Comparison of ENCODE assay signal across 8 mouse cellular contexts in genomic region chr12:84876481-84877121, GRCm38 (mm10). TPM values are rescaled to one million over a fixed set of nuclear protein-coding genes. Genes with fewer than 3 reads are reported as not detected.
DNase-seq lines count a peak whose midpoint lies in the region; ATAC-seq and TF ChIP-seq lines count a peak whose summit lies in the region.

Gene Ltbp2 (minus strand): TSS chr12:84876532.

- peak within 1 kb of the TSS; percentile 69 for H3K4me2 ChIP-seq in embryonic facial prominence, embryonic 15.5 days (replicated peaks)
- peak within 1 kb of the TSS; percentile 41 for H3K4me2 ChIP-seq in kidney, embryonic 14.5 days (replicated peaks; ENCODE audit: low read depth, low read length)
- peak within 1 kb of the TSS; percentile 65 for H3K4me2 ChIP-seq in limb, embryonic 15.5 days

- no peak for TF ChIP-seq POLR2A in bone marrow, adult 2 months (IDR thresholded peaks at IDR 0.05; ENCODE audit: borderline replicate concordance, control insufficient read depth, low read depth, low read length)

- H3K4me1 ChIP-seq in bone marrow, adult 2 months (ENCODE audit: control insufficient read depth, insufficient read depth, low read length): no peaks in the 10 kb centered on the region
- peaks cover 30% of the 10 kb centered on the region for H3K4me1 ChIP-seq in embryonic facial prominence, embryonic 15.5 days
- peaks cover 11% of the 10 kb centered on the region; the same call in 1 of the 2 replicates for H3K4me1 ChIP-seq in kidney, embryonic 14.5 days (ENCODE audit: control insufficient read depth, insufficient read depth, low read length)
- peaks cover 34% of the 10 kb centered on the region for H3K4me1 ChIP-seq in limb, embryonic 15.5 days

- DNase-seq in 3T3-L1 (ENCODE audit: low read depth, low spot score): peak; percentile 92
- peak; percentile 34 to 53 for DNase-seq in heart, adult 9 months (ENCODE audit: low spot score in 2 of 2)
- DNase-seq in monocyte, adult 2 months (ENCODE audit: low read depth in 1 of 2, low spot score in 2 of 2): peak; percentile 68 to 81
- peak; percentile 83 to 91 for DNase-seq in spleen, postnatal 14 days (ENCODE audit: low spot score in 2 of 2)

- H3K27me3 ChIP-seq in embryonic facial prominence, embryonic 15.5 days: peaks cover 53% of the 10 kb centered on the region
- H3K27me3 ChIP-seq in kidney, embryonic 14.5 days (ENCODE audit: control insufficient read depth, insufficient read depth, low read length): peaks cover 38% of the 10 kb centered on the region
- peaks cover 60% of the 10 kb centered on the region for H3K27me3 ChIP-seq in limb, embryonic 15.5 days

- no peak within 1 kb of the TSS for H3K4me3 ChIP-seq in bone marrow, adult 2 months (replicated peaks; ENCODE audit: control insufficient read depth, low read depth, low read length)
- peak within 1 kb of the TSS; percentile 42 for H3K4me3 ChIP-seq in embryonic facial prominence, embryonic 15.5 days (replicated peaks)
- peak within 1 kb of the TSS; percentile 38 for H3K4me3 ChIP-seq in kidney, embryonic 14.5 days (ENCODE audit: low read length)
- H3K4me3 ChIP-seq in limb, embryonic 15.5 days: peak within 1 kb of the TSS; percentile 45

- TF ChIP-seq CTCF in bone marrow, adult 2 months (IDR thresholded peaks at IDR 0.05; ENCODE audit: control insufficient read depth, insufficient read depth, low read length): peak; percentile 91

- ATAC-seq in embryonic facial prominence, embryonic 15.5 days (ENCODE audit: insufficient number of reproducible peaks, low FRiP score, low TSS enrichment, low read depth): peak; percentile 18
- peak; percentile 83 for ATAC-seq in kidney, embryonic 14.5 days (ENCODE audit: low FRiP score, low TSS enrichment)
- ATAC-seq in limb, embryonic 15.5 days (ENCODE audit: insufficient number of reproducible peaks, low FRiP score, low TSS enrichment, low read depth): 0 out of 2 replicates have a peak, but pooled peaks have one; percentile 22

- no peaks in the 10 kb centered on the region for H3K9me3 ChIP-seq in embryonic facial prominence, embryonic 15.5 days (replicated peaks)
- no peaks in the 10 kb centered on the region for H3K9me3 ChIP-seq in kidney, embryonic 14.5 days (ENCODE audit: control insufficient read depth, low read length)
- H3K9me3 ChIP-seq in limb, embryonic 15.5 days: no peaks in the 10 kb centered on the region

- no peaks in the 10 kb centered on the region for H3K36me3 ChIP-seq in embryonic facial prominence, embryonic 15.5 days
- no peaks in the 10 kb centered on the region for H3K36me3 ChIP-seq in kidney, embryonic 14.5 days (ENCODE audit: control insufficient read depth, insufficient read depth, low read length)
- H3K36me3 ChIP-seq in limb, embryonic 15.5 days: no peaks in the 10 kb centered on the region

- no peak within 1 kb of the TSS; the same call in 1 of the 2 replicates for H3K27ac ChIP-seq in bone marrow, adult 2 months (ENCODE audit: control insufficient read depth, insufficient read depth, low read depth, low read length, poor library complexity)
- H3K27ac ChIP-seq in embryonic facial prominence, embryonic 15.5 days (replicated peaks): 0 out of 2 replicates have a peak within 1 kb of the TSS, but pooled peaks have one; percentile 3
- no peak within 1 kb of the TSS for H3K27ac ChIP-seq in kidney, embryonic 14.5 days (ENCODE audit: low read depth, low read length)
- no peak within 1 kb of the TSS for H3K27ac ChIP-seq in limb, embryonic 15.5 days

- 3% methylated on average over 34 of the region's 34 CpGs for WGBS in bone marrow, adult 2 months
- WGBS in embryonic facial prominence, embryonic 15.5 days: 2% methylated on average over 34 of the region's 34 CpGs
- WGBS in kidney, embryonic 14.5 days: 4% methylated on average over 34 of the region's 34 CpGs
- 2% methylated on average over 34 of the region's 34 CpGs for WGBS in limb, embryonic 15.5 days

- H3K9ac ChIP-seq in embryonic facial prominence, embryonic 15.5 days: peak within 1 kb of the TSS; percentile 15; the same call in 1 of the 2 replicates
- H3K9ac ChIP-seq in kidney, embryonic 14.5 days (ENCODE audit: low read depth, low read length): peak within 1 kb of the TSS; percentile 23; the same call in 1 of the 2 replicates
- 0 out of 2 replicates have a peak within 1 kb of the TSS, but pooled peaks have one; percentile 35 for H3K9ac ChIP-seq in limb, embryonic 15.5 days

RNA-seq across cellular contexts. Expression of gene Ltbp2, which starts in this region (rescaled TPM):
- polyA plus RNA-seq in bone marrow, adult 2 months (2011; ENCODE audit: insufficient read depth, insufficient read length, low replicate concordance, missing spikeins): 2.7 and 6.9 TPM in 2 replicates
- polyA plus RNA-seq in embryonic facial prominence, embryonic 15.5 days (2015; fragmentation: Nextera tagmentation; extraction: Ambion mirVana): 11.9 and 12.0 TPM in 2 replicates
- 0.08 TPM in 1 of 2 replicates, not detected in the other for polyA plus RNA-seq in kidney, embryonic 14.5 days (2014; fragmentation: Nextera tagmentation; extraction: Ambion mirVana)
- 7.1 and 8.7 TPM in 2 replicates for polyA plus RNA-seq in limb, embryonic 15.5 days (2015; fragmentation: Nextera tagmentation; extraction: Ambion mirVana)

Comparison
In these comparisons a context has a peak if more than half of its experiments do, and no peak if none do; other contexts are left out.
1. Peak in ATAC-seq, H3K4me3 ChIP-seq, H3K9ac ChIP-seq and H3K4me2 ChIP-seq in kidney, embryonic 14.5 days; RNA of the gene not detected or under 1 TPM.
2. ATAC-seq: peak in every context shown above with its lines; median percentile 83 in kidney, embryonic 14.5 days; 22 in limb, embryonic 15.5 days; 18 in embryonic facial prominence, embryonic 15.5 days.